Mouse (Mus musculus): ENCODE measurements around the gene 6430548M08Rik.

DNA sequence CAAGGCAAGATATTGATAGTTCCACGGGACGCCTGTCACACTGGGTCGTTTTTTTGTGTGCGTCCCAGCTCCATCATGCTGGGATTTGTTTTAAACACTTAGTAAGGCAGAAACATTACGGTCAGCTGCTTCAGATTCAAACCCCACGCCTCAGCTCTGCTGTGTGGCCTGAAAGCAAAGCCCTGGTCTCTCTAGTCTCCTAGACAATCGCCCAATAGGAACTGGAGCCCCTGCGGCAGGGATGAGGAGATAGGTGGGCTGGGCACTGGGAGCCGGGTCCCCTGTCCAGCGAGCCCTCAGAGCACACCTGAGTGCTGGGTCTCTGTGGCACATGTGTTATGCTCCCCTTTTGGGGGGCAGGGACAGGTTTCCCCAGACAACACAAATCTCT lies 64.2 kb downstream of the 6430548M08Rik start:
- no peak for TF ChIP-seq POLR2A (IDR thresholded peaks at IDR 0.05; ENCODE audit: low read depth, low read length)
- TF ChIP-seq CTCF (IDR thresholded peaks at IDR 0.05; ENCODE audit: borderline replicate concordance, insufficient read depth, low read length): no peak

Data from embryonic fibroblast, embryonic 13.5 days (primary cell).